Mouse (Mus musculus): ENCODE data around the gene Zfp825. TPM values are rescaled to one million over a fixed set of nuclear protein-coding genes. Genes with fewer than 3 reads are reported as not detected.

Gene Zfp825
- total RNA-seq, 4 experiments from 2014 or later, result 7.9 to 8.5 (median 8.2) TPM

Other genes with a start within 250 kb of the Zfp825 start
- 1 to 10 TPM in 3 of 4 experiments, under 1 TPM in 1; 0.85 to 2.0 (median 1.2) TPM for gene Ahrr, start 201.7 kb downstream of the Zfp825 start, total RNA-seq (2022)
- gene Pdcd6, start 176.4 kb downstream of the Zfp825 start, total RNA-seq (2022), result 10 to 100 TPM; 80.1 to 87.1 (median 82.4) TPM
- 100 to 1,000 TPM; 345 to 381 (median 357) TPM for gene Sdha, start 143.7 kb downstream of the Zfp825 start, total RNA-seq (2022)
- gene Ccdc127, start 143.7 kb downstream of the Zfp825 start, total RNA-seq (2022), result 10 to 100 TPM; 78.1 to 94.3 (median 82.4) TPM
- under 1 TPM; 0.11 to 0.35 (median 0.19) TPM for gene Lrrc14b, start 130.0 kb downstream of the Zfp825 start, total RNA-seq (2022)
- 1 to 10 TPM; 4.1 to 6.2 (median 4.8) TPM for gene Zfp72, start 103.2 kb downstream of the Zfp825 start, total RNA-seq (2022)
- gene Ftl1-ps1, start 94.3 kb downstream of the Zfp825 start, total RNA-seq (2022), result 100 to 1,000 TPM; 153 to 247 (median 197) TPM
- 10 to 100 TPM in 3 of 4 experiments, 1 to 10 TPM in 1; 9.6 to 17.1 (median 13.1) TPM for gene Erap1, start 145.6 kb upstream of the Zfp825 start, total RNA-seq (2022)